Mouse (Mus musculus): Measurements from ENCODE around the gene Hsd17b14.

- TF ChIP-seq CTCF (conservative IDR thresholded peaks at IDR 0.05; ENCODE audit: low read length) (no peak), NANOG (IDR thresholded peaks at IDR 0.05; ENCODE audit: borderline replicate concordance, low read length) (no peak), POU5F1 (IDR thresholded peaks at IDR 0.05; ENCODE audit: borderline replicate concordance, low read length) (no peak)
These were observed 31.2 kb downstream of the Hsd17b14 start for GRCm38 (mm10) chr7:45585923-45586322.
